Mouse (Mus musculus) lung, adult 2 months (tissue): Measurements from ENCODE around the gene Cxcl14.

Experiments
- CTCF ChIP-seq: fragments of 200-500 bp; IDR thresholded peaks from 2 replicates; pipeline ENCODE4 v1.5.1; 2011; ENCODE audit warnings: mild to moderate bottlenecking, low read length, control low read depth; ENCODE audit not compliant: insufficient read depth
- POLR2A ChIP-seq: fragments of 200-500 bp; IDR thresholded peaks from 2 replicates; pipeline ENCODE4 v1.6.1; 2011; ENCODE audit warnings: low read depth, mild to moderate bottlenecking, control low read depth, low read length, borderline replicate concordance; ENCODE audit errors: extremely low read depth

- no peak for TF ChIP-seq CTCF
- no peak for TF ChIP-seq POLR2A
These were observed 37.9 kb upstream of the Cxcl14 start for GRCm38 (mm10) chr13:56334236-56334635.
